Mouse (Mus musculus) gastrocnemius, adult 18-20 months (tissue): ENCODE results near the gene Wapl. TPM values are rescaled to one million over a fixed set of nuclear protein-coding genes. Genes with fewer than 3 reads are reported as not detected.

Experiments
- DNase-seq: peaks from one replicate; pipeline ENCODE4 v3.0.0; 2021; ENCODE audit warnings: low spot score
- long read RNA-seq, 2 experiments: library from polyadenylated mRNA; stranded (forward); transcript quantifications; one replicate each; pipeline ENCODE4 v2.0.0; 2021
- total RNA-seq, 2 experiments: library from RNA; stranded (reverse); gene quantifications; 2 replicates each; pipeline ENCODE4 v1.2.3; 2021

Gene Wapl
- 10 to 100 TPM; 34.4 to 40.5 TPM for total RNA-seq
- long read RNA-seq, experiment 1, full-length matches to known transcripts = 12 of 18 reads
- long read RNA-seq, experiment 1, partial matches to known transcripts = 3 of 18 reads
- long read RNA-seq, experiment 1, other reads (novel, unspliced or antisense) = 3 of 18 reads
- long read RNA-seq, experiment 2, full-length matches to known transcripts = 16 of 22 reads
- long read RNA-seq, experiment 2, partial matches to known transcripts = 5 of 22 reads
- long read RNA-seq, experiment 2, other reads (novel, unspliced or antisense) = 1 of 22 reads

DNA sequence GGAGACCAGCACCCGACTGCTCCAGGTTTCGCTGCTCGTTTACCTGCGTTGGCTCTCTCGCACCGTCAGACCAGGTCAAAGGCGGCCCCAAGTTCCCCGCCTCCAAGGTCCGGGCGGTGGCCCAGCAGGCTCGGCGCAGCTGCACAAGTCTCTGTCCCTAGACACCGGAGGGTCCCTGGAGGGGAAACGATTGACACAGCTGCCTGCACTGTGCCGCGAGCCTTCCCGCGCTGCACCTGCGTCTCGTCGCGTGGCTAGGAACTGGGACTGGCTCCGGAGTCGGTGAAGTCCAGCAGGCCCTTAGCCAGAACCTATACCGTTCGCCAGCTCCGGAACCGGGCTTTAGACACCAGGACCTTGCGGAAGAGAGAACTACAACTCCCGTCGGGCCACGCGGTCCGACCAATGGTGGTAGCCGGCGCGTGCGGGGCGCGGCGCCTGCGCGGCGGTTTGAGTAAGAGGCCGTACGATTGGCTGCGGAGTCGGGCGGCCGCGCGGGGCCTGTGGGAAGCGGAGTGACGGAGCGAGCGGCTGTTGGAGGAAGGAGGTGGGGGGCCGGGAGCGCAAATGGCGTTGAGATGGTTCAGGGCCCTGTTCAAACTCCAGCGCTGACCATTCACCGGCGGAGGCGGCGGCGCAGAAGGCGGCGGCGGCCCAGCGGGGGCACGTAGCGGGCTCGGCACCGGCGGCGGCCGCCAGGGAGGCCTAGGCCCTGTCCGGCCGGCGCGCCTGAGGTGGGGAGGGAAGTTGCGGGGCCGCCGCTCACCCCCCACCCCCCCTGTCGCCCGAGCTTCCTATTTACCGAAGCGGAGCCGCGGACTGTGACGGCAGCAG, at the start of gene Wapl:
Gene Wapl (plus strand): TSS at position 534 of the 834 bp plus-strand sequence.
- DNase-seq = peak; percentile 96

DNA sequence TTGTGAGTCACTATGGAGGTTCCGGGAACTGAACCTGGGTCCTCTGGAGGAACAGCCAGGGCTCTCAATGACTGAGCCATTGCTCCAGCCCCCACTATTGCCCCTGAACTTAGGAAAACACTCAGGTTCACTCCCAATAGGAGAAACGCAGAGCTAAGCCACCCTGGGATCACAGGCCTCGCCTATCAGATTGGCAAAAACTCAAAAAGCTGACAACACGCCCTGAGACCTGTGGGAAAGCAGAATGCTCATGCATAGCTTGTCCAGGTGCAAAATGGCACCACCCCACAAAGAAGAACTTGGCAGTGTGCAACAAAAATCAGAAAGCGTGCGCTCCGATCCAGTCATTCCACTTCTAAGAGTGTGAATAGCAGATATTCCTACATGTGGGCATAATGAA, 46.9 kb upstream of the Wapl start:
- no peak for DNase-seq

DNA sequence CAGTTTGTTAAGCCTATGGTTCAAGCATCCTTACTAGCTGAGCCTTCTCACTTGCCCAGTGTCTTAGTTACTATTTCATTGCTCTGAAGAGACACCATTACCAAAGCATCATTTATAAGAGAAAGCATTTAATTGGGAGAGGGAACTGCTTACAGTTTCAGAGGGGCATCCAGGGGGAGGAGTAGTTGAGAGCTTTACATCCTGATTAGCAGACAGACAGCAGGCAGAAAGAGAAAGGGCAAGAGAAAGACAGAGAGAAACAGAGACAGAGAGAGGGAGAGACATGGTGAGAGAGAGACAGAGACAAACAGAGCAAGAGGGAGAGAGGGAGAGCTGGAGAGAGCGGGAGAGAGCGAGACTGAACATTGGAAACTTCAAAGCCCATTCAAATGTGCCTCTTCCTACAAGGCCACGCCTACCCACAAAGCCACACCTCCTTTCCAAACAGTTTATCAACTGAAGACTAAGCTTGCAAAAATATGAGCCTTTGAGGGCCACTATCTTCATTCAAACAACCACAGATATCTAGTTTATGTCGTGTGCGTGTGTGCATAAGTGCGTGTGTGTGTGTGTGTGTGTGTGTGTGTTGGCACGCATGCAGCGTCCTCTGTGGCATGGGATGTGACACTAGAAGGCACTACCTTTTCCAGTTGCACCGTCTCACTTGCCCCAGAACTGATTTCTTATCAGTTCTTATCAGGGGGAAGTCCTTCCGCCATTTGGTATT, 40.8 kb upstream of the Wapl start:
- no peak for DNase-seq

DNA sequence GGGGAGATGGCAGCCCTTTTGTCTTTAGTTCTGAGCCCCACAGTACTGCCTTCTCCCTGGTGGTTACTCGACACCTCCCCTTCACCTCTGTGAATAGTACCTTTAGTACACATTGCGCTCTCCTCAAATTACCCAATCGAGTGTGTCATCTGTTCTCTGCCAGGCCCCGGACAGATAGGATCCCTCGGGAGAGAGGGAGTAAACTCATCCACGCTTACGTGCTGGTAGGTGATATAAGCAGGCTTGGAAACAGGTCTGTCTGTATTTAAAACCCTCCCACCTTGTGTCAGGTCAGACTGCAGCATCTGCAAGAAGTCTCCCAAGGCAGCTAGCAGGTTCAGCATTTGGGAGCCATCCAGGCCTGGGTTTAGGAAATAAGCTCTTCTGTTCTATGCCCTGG, 38.5 kb upstream of the Wapl start:
- DNase-seq = no peak

DNA sequence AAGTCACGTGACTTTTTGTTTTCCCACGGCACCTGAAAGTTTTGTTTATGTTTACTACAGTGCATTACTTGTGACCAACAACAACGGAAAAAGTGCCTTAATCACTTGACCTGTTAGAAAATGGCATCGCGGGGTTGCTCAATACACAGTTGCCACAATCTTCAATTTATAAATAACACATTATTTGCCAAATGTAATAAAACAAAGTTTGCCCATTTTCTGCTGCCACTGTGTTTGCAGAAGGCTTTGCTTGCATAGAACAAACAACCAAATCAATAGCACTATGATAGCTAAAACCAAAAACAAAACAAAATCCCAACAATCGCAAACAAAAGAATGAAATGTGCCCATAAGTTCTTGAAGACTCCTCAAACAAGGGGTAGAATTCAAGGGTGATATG, 38.0 kb upstream of the Wapl start:
- DNase-seq = no peak

DNA sequence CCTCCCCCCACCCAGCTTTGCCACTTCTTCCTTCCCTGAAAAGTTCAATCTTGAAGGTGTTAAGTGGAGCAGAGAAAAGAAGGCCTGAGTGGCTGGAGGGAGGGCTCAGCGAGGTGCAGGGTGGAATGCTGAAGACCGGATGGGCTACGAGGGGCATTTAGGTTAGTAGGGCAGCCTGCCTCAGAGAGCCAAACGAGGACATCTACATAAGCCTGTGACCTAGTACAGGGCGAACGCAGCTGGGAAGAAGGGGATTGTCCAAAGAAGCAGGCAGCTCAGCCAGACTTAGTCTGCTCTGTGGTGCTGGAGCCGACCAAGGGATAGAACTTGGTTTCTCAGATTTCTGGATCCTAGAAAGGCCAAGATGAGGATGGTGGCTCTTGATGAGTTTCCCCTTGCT, 29.6 kb upstream of the Wapl start:
- no peak for DNase-seq

DNA sequence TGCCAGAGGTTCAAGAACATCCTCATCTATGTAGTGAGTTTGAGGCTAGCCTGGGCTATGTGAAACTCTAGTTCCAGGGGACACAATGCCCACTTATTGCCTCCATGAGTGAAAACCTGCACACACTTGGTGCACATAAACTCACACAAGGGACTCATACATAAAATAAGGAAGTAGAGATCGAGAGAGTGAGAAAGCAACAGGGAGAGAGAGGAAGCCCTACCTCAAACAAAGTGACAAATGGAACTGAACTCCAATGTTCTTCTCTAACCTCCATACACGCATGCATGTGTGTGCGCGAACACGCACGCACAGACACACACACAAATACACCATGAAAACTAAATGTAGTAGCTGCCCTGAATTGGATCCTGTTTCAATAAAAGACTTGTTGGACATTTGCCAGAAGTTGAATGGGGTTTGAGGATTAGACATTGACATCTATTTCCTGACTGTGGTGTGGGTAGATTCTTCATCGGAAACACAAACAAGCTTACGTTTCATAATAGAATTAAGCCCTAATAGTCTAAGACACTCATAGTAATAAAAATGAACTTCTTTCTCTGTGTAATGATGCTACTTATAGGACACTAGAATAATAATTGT, 25.8 kb upstream of the Wapl start:
- no peak for DNase-seq

DNA sequence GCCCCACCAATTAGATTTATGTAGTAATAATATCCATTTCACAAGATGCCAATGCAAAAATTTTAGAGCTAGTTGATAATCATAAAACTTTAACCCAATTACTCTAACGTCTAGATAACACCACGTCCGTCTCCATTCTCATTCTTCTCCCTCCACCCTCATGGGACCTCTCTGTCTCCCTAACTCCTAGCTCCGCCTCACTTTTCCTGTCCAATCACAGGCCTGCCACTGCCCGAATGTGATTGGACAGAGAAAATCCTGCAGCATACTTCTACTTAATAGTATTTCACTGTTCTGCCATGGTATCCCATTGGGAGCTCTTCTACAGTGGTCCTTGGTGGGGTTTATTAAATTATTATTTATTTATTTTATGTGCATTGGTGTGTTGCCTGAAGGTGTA, 16.6 kb upstream of the Wapl start:
- no peak for DNase-seq

DNA sequence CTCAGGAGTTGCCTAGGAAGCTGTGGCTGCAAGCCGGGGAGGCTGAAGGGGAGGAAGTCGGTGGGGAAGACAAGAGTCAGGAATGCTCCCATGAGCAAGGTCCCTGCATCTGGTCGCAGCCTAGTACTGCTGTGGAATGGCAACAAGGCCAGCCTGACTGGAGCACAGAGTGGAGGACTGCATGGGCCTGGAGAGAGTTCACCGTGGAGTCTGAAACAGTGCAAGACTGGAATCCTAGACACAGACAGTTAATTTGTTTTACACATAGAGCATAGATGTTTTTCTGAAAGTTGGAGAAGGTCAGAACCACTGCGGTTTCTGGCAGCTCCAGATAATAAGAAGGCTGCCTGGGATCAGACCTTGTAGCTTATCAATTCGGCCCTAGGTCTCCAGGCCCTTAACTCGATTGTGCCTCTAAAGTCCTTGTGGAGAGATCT, 13.4 kb upstream of the Wapl start:
- no peak for DNase-seq

DNA sequence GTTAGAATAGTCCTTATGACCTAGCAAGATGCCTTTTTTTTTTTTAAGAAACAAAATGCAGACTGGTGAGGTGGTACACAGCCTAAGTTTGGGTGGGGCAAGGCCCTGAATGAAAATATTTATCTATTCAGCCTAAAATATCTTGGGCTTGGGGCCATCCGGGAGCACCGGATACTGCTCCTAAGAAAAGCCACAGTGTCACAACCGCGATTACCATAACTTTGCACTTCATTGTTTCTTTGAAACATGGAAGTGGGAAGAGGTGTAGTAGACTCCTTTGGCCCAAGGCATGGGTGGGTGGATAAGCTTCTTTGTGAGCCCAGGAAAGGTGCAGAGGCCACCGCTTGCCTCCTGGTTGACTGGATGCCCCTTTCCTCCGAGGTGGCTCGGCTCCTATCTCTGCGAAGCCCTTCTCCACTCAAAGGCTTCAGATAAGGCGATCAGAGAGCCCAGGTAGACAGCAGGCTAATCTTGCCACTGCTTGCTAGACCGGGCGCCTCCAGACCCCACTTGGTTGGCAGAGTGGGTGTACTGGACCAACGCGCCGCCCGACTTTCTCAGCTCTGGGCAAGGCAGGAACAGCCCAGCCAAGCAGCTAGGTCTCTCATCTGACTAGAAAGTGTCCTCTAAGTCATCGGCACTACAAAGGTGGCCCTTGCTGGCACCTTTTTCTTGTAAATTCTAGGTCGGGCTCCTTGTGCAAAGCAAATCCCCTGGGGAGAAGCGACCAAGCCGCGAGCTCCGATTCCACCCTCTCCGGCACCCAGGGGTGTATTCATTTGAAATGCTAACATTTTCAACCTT, 12.7 kb upstream of the Wapl start:
- no peak for DNase-seq

DNA sequence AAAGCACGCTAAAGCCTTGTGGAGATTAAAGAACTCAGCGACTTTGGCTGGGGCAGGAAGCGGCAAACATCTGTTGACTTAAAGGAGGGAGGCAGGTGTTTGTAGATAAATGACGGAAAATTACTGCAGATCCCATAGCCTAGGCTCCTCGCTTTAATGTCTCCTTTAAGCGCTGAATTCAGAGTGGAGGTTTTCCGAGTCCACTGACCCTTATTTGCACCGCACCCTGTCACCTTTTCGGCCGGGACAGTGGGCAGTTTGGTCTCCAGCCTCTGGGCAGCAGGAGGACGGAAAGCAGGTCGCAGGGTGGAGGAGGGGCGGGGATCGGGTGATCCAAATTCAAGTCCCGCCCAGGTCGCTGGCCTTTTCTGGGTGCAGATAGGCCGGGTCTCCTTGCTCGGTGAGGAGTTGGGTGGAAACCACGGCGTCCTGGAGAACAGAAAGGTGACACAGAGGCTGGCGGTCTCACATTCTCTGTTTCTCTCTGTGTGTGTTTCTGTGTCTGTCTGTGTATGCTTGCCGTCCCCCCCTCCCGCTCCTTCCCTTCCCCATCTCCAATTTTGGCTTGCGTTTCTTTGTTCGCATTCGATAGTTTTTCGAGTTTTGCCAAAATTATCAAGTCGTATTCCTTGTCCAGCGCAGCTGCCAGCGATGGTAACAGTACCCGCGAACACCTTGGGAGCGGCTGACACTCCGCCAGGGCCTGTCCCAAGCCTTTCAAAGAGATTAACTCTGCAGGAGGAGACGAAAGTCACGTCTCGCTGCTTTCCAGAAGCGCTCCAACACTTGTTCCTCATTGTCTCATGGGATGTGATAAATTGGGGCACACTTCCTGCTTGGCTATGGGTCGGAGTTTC, 11.9 kb upstream of the Wapl start:
- peak; percentile 59 for DNase-seq

DNA sequence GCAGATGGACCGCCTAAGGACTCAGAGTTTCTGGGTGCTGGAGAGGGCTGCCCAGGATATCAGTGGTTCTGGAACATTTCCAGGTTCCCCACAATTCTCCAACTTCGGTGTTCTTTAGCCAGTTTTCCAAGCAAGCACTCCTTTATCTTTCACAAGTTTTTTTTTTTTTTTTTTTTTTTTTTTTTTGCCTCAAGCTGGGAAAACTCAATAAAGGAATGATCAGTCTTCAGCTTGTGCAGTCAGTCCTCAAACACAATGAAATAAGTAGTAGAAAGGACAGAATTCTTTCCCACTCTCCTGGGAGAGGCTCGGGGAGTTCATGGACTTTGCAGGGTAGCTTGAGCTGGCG, 11.3 kb upstream of the Wapl start:
- DNase-seq = no peak

DNA sequence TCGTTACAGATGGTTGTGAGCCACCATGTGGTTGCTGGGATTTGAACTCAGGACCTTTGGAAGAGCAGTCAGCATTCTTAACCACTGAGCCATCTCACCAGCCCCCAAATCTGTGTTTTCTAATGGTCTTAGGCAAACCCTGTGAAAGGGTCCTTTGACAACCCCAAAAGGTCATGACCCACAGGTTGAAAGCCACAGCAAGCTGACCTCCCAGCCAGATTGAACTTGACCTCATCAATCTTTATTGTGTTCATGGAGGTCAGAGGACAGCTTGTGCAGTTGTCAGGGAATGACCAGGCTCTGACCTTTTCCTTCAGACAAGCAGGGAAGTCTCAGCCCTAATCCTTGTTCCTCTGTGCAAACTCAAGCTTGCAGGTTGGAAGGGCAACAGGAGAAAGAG, 10.3 kb upstream of the Wapl start:
- DNase-seq = no peak

DNA sequence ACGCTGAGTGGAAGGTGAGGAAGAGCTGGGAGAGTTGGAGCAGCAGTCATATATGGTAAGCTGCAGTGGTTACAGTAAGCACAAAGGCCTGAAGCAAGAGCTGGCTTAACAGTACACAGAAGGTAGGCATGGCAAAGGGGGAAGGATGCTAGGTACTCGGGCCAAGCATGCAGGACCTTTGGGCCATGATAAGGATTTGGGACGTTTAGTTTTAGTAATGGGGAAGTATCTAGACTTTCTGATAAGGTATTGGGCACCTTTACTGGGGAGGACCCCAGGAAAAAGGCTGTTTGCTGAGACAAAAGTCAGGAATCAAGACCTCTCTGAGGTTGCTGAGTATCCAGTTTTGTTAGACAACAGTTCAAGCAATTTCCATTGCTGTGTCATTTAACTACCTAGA, 4.6 kb upstream of the Wapl start:
- no peak for DNase-seq

DNA sequence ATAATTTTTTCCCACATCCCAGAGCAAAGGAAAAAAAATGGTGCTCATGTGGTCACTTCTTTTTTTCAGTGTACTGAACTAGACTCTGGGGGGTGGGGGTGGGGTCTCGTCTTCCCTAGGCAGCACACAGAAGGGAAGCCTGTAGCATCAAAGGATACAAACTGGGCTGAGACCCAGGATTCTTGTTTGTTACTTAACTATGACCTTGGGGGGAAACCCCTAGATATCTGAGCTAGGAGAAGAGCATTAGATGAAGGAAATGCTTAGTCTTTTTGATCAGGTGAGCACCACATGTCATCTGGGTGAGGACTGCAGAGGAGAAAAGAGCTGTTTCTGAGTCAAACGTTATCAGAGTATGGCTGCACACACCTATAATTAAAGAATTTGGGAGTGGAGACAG, 3.5 kb upstream of the Wapl start:
- DNase-seq = no peak

DNA sequence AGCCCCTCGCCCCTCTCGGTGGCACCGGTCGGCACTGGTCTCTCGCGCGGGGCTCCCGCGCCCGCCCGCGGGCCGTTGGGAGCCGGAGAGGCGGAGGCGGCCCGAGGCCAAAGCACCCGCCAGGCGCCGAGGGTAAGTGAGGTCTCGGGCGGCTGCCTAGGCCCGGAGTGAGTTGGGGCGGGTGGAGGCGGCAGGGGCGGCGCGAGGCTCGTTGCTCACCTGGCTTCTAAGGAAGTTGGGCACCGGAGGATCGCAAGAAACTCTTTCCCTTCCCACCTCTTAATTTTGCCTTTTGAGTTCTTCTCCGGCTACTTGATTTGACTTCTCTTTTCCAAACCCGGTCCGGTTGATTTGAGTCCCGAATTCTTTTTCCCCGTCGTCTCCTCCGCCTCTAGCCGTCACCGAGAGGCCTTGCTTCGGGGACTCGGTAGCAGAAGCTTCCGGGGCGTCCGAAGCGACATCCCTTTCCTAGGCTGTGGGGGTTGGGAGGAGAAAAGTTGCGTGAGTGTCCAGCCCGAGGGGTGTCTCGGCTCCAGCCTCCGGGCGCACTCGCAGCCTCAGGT, 582 bp downstream of the Wapl start:
- peak; percentile 34 for DNase-seq

DNA sequence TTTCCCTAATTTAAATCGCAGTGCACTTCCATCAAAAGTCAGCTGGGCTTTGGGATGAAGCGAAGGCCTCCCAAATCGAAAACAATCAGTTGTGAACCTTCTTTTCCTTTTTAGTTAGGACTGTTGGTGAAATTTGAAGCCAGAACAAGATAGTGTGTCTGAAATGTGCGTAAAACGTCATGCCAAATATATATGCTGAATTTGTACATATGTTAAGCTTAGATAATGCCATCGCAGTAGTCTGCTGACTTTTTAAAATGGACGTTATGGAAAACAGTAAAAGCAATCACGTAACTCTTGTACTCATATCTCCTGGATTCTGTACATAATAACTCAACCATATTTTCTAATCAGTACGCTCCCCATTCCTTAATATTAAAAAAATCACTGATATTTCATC, 1.2 kb downstream of the Wapl start:
- no peak for DNase-seq

DNA sequence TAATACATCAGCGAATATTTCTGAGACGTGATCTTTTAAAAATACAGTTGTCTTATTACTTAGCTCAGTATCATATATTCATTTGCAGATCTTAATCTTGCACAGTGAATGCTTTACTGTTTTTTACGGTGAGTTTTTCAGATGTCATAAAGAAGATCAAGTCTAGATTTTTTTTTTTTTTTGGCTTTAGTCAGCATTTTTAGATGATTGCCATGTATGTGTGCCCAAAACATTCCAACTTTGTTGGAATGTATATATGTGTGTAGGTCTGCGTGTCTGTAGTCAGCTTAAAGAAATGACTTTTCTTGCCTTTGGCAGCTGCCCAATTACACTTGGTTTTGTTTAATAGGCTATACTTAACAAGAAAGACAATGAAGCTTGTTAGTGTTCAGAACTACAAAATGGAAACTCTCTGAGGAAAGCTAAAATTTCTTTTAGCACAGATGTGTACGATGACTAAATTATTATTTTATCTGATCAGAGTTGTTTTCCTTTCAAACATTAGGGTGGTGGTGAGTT, 1.7 kb downstream of the Wapl start:
- no peak for DNase-seq

DNA sequence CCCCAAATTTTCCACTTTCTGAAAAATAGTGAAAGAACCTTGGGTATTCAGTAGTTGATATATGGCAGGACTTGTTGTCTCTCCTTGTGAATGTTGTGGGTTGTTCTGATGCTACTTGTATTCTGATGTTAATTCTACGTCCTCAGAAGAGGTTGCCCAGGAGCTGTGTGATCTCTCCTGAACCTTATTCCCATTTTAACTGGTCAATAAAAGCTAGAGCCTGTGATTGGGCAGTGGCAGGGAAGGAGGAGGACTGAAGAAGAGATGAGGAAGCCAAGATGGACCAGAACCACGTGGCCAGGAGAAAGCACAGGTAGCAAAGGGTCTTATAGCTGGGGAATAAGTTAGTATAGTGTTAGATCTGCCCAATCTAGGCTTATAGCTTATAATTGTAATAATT, 7.1 kb downstream of the Wapl start:
- DNase-seq = no peak

DNA sequence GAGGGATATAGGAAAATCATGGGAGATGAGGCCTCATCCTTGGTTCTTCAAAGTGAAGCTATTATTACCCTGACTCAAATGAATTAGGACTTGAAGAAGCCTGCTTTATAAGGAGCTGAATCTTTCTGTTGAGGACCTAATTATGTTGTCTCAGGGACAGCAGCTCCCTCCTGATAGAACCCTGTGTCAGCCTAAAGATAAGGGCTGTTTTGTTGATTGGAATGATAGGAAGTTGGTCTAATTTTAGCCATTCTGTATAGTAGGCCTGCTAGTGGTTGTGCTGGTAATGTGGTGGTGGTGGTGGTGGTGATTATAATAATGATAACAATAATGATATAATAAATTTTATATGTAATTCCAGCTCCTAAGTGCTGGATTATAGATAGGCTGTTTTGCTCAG, 11.3 kb downstream of the Wapl start:
- no peak for DNase-seq
